Mouse (Mus musculus): ENCODE measurements around the gene Fam102a.

DNA sequence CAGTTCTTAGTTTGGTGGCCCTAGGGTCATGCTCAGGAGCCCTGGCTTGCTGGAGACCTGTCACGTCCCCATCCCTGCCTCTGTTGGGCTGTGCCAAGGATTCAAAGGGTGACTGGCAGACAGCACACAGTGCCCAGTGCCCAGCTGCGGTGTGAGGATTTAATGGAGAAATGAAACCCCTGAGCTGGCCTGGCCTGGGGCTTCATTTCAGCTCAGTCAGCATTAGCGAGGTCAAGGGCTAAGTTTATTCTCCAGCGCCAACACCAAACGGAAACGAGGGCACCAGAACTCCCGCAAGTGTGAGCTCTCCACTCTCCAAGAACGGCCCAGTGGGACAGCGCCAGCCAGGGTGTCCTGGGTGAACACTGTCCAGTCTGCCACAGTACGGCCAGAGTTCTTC is 55.1 kb downstream of the Fam102a start:
- TF ChIP-seq ZNF384 (IDR thresholded peaks at IDR 0.05; ENCODE audit: low read depth, low read length) = no peak
- no peak for TF ChIP-seq ZC3H11A (IDR thresholded peaks at IDR 0.05; ENCODE audit: borderline replicate concordance, low read depth, low read length)
- TF ChIP-seq CHD2 (IDR thresholded peaks at IDR 0.05; ENCODE audit: low read depth, low read length) = no peak
